Mouse (Mus musculus): ENCODE data around the gene Olfr1337.
"Not testable (repeated sequence)": the region's sequence is repeated elsewhere in the genome, so short reads cannot be mapped to it uniquely, and the experiment has no call there.

The Olfr1337 gene

DNA sequence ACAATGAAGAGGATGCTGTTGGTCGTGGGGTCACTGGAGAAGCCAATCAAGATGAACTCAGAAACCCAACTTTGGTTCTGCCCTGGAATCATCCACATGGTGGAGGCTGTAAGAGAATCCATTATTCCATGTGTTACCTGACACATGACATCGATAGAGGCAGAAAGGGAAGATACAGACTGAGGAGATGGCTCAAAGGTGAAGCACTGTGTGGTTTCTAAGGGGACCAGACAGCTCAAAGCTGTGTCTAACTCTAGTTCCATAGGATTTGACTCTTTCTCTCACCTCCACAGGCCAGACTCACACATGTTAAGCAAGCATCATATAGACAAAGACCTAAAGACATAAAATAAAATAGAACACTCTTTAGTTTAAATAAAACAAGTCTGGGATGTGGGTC is at the start of gene Olfr1337:
TSS of gene Olfr1337 (minus strand) at position 101 of the 400 bp plus-strand sequence.
- CTCF ChIA-PET = no interaction called here

DNA sequence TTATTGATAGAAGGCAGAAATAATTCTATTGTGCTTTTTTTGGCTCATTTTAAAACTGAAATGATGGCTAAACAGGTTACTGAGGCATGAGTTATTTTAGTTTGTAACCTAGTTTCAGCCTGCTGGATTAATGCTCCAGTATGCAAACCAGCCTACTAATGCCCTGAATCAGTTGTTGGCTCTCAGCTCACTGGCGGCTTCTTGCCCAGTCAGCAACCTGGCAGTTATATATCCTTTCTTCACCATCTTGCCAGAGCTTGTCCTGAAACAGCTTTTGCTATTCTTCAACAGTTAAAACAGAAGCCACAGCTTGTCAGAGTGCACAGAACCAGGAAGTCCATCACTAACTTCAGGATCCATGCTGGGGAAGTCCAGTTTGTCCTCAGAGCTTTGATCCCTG is 36.5 kb upstream of the Olfr1337 start:
- CTCF ChIA-PET = no interaction called here

DNA sequence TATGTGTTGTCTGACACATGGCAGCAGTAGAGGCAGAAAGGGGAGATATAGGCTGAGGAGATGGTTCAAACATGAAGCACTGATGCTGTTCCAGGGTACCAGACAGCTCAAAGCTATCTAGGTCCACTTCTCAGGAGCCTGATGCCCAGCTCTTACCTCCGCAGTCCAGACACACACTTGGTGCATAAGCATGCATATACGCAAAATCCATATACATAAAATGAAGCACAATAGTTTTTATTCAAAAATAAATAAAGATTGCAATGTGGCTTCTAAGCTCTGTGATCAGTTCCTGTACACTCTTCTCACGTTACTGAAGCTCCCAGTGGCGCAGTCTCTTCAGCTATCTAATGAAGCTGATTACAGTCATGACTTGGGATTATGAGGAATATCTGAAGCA is 27.5 kb upstream of the Olfr1337 start, which contains the start of gene Olfr1335:
TSS of gene Olfr1335 (minus strand) at position 101 of the 400 bp plus-strand sequence.
- CTCF ChIA-PET = no interaction called here

DNA sequence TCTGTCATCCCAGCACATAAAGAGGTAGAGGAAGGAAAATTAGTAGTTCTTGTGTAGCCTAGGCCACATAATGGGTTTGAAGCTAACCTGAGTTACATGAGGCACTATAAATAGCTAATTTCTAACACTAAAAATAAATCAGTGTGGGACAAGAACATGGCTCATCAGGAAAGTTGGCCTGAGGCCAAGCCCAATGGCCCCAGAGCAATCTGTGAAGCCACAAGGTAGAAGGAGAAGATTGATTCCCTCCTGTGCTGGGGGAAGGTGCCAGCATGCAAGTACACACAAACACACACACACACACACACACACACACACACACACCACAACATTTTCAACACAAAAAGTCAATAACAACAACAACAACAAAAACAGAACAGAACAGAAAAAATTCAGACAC is 10.4 kb upstream of the Olfr1337 start:
- CTCF ChIA-PET = not testable (repeated sequence)

DNA sequence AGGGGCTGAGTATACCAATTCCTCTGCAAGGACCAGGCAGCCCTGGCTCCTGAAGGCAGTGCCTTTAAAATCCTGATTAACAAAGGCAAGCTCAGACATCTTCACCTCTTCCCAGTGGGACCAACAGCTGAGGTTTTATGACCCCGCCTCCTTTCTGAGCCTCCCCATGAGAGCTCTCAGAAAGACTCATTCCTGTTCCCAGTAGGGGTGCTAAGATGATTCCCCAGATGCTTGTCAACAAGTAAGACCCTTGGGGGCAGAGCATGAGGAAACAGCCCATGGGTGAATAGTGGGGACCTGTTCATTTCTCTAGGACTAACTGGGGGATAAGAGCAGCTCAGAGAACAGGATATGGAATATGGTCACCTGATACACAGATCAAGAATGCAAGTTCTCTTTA is 23.7 kb downstream of the Olfr1337 start, which contains the start of gene Olfr1338:
TSS of gene Olfr1338 (minus strand) at position 101 of the 400 bp plus-strand sequence.
- CTCF ChIA-PET = no interaction called here

DNA sequence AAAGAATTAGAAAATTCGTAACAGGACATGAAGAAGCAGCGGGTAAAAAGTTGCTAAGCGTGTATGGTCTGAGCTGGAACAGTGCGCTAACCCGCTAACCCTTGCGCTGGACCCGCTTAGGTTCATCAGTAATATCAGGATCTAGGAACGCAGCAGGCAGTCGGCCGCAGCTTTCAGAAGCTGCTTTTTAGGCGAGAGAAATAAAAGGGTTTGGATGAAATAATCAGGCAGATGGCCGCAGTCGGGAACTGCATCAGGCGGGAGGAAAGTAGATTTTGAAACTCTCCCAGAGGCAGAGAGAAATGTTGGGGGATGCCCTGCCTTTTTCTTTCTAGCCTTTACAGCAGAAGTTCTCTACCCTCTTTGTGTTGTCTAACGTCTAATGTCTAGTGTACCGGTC is 40.5 kb downstream of the Olfr1337 start:
- CTCF ChIA-PET = no interaction called here

DNA sequence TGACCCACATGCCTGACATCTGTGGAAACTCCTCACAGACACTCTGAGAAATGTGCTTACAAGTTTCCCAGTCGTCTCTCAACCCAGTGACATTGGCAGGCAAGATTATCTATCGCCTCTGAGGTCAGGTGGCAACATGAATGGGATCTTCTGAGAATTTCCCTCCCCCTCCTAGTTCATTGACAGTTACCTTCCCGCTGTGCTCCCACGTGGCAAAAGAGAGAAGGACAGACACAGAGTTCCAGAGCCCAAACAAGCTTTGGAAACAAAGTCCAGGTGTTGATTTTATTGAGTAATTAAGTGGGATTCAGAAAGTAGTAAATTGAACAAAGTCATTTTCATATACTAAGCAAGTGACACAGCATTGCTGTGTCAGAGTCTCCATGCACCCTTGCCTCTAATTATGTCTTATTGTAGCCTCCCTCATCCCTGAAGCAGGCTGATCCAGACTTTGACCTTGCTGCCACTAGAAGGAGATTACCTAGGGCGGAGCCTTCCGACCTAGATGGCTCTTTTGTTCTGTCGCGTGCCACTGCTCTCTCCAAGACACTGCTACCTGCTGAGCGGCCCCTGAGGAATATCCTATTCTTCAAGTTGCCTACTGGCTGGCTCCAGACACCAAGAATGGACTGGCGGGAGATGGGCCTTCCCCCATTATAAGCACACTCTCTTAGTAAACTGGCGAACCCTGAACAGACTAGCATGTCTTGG is 41.2 kb downstream of the Olfr1337 start:
- CTCF ChIA-PET = no interaction called here

DNA sequence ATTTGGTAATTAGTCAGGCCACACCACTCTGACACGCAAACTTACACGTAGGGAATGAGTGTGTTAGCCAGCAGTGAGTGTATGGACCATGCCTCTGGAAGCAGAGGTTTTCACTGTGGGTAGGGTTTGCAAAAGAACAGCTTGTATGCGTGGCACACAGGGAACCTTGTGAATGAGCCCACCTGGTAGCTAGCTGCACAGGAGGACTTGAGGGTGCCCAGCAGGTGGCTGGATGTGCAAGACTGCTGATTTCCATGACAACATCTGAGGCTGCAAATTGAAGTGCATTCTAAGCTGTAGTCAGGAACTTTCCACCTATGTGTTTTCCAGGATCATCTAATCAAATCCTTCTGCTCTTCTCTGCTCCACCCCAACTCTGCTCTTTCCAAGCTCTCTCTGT is 42.8 kb downstream of the Olfr1337 start:
- CTCF ChIA-PET = no interaction called here

DNA sequence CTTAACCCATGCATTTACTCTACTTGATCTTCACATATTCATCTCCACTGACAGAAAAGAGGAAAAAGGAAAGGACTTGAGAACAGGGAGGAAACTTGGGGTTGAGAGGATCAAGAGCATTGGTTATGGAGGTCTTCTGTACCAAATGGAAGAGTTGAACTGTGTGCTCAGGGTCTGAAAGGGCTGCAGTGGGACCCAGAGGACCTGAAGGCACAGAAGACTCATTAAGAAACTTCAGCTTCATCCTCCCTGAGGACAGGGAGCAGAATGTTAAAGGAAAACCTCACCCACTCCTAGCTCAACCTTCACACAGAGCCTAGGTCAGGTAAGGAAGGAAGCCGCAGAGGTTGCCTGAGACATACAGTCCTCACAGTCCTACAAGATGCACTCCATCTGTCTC is 50.5 kb downstream of the Olfr1337 start, which contains the start of gene Olfr1339:
TSS of gene Olfr1339 (plus strand) at position 301 of the 400 bp plus-strand sequence.
- CTCF ChIA-PET = no interaction called here
